Mouse (Mus musculus) T-cell, adult 2 months (primary cell): Measurements from ENCODE around the gene Xrn1.
"Not testable (repeated sequence)": the region's sequence is repeated elsewhere in the genome, so short reads cannot be mapped to it uniquely, and the experiment has no call there.

Source experiments
- DNase-seq: peaks from one replicate; pipeline ENCODE4 v3.0.0; 2022; ENCODE audit warnings: low spot score

Gene Xrn1

GRCm38 (mm10) chr9:95954585-95955461, at the start of gene Xrn1:
Xrn1 (plus strand) TSS chr9:95954760.
- DNase-seq = peak; percentile 93

- no peak for DNase-seq
These were observed 21.7 kb upstream of the Xrn1 start for GRCm38 (mm10) chr9:95932855-95933254.

- DNase-seq = no peak
These were observed 902 bp upstream of the Xrn1 start for GRCm38 (mm10) chr9:95953658-95954057.

GRCm38 (mm10) chr9:95954226-95954584, 355 bp upstream of the Xrn1 start:
- no peak for DNase-seq

- DNase-seq = no peak
These were observed 3.1 kb downstream of the Xrn1 start for GRCm38 (mm10) chr9:95957611-95958010.

GRCm38 (mm10) chr9:95958041-95958730, 3.6 kb downstream of the Xrn1 start:
- no peak for DNase-seq

- not testable (repeated sequence) for DNase-seq
These were observed 4.2 kb downstream of the Xrn1 start for GRCm38 (mm10) chr9:95958731-95959105.

- no peak for DNase-seq
These were observed 4.7 kb downstream of the Xrn1 start for GRCm38 (mm10) chr9:95959246-95959645.

- no peak for DNase-seq
These were observed 5.3 kb downstream of the Xrn1 start for GRCm38 (mm10) chr9:95959732-95960428.

GRCm38 (mm10) chr9:95961058-95961457, 6.5 kb downstream of the Xrn1 start:
- no peak for DNase-seq

- DNase-seq = no peak
These were observed 9.5 kb downstream of the Xrn1 start for GRCm38 (mm10) chr9:95964037-95964436.

- DNase-seq = no peak
These were observed 23.7 kb downstream of the Xrn1 start for GRCm38 (mm10) chr9:95978279-95978678.

GRCm38 (mm10) chr9:95979896-95980295, 25.3 kb downstream of the Xrn1 start:
- no peak for DNase-seq

- DNase-seq = no peak
These were observed 37.7 kb downstream of the Xrn1 start for GRCm38 (mm10) chr9:95992255-95992654.

- no peak for DNase-seq
These were observed 49.9 kb downstream of the Xrn1 start for GRCm38 (mm10) chr9:96004455-96004854.

- DNase-seq = no peak
These were observed 56.1 kb downstream of the Xrn1 start for GRCm38 (mm10) chr9:96010664-96011063.

GRCm38 (mm10) chr9:96023921-96024320, 69.4 kb downstream of the Xrn1 start:
- DNase-seq = no peak

GRCm38 (mm10) chr9:96027913-96028312, 73.4 kb downstream of the Xrn1 start:
- no peak for DNase-seq

- peak; percentile 9 for DNase-seq
These were observed 74.3 kb downstream of the Xrn1 start for GRCm38 (mm10) chr9:96028818-96029217.

GRCm38 (mm10) chr9:96029886-96030285, 75.3 kb downstream of the Xrn1 start:
- no peak for DNase-seq

GRCm38 (mm10) chr9:96035371-96036086, 81.0 kb downstream of the Xrn1 start:
- no peak for DNase-seq

GRCm38 (mm10) chr9:96044214-96044613, 89.7 kb downstream of the Xrn1 start:
- no peak for DNase-seq
